8 mouse cellular contexts compared by ENCODE assay signal in the genomic region with DNA sequence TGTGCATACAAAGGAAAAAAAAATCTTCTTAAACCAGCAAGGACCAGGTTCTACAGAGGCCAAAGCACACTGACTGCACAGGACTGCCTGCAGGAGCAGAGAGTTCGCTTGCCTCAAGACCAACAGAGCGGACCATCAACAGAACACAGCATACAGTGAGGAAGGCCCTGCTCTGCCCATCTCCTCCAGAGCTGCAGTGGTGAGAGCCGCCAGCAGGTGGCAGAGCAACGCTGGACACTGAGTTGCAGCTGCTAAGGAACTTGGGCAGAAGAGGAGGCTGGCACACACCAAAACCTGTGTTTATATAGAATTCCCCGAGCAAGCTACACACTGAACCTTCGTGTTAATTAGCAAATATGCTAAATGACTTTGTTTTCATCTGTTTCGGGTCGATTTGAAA. TPM values are rescaled to one million over a fixed set of nuclear protein-coding genes. Genes with fewer than 3 reads are reported as not detected.
A peak's percentile ranks its signal among the peaks of the same experiment; 100 is the strongest.
DNase-seq lines count a peak whose midpoint lies in the region; ATAC-seq and TF ChIP-seq lines count a peak whose summit lies in the region.

No protein-coding gene starts in this region.

- H3K4me2 ChIP-seq in limb, embryonic 11.5 days (ENCODE audit: low read depth, severe bottlenecking), result no peak overlapping the region
- H3K4me2 ChIP-seq in midbrain, embryonic 16.5 days (ENCODE audit: low read length), result no peak overlapping the region

- peaks cover 3% of the 10 kb centered on the region; the same call in 1 of the 2 replicates for H3K36me3 ChIP-seq in limb, embryonic 11.5 days (ENCODE audit: control insufficient read depth, insufficient read depth, low read length)
- peaks cover 3% of the 10 kb centered on the region; the same call in 1 of the 2 replicates for H3K36me3 ChIP-seq in midbrain, embryonic 16.5 days (ENCODE audit: control insufficient read depth, insufficient read depth, low read length)
- no peaks in the 10 kb centered on the region for H3K36me3 ChIP-seq in spleen, adult 2 months (ENCODE audit: control insufficient read depth, insufficient read depth, low read length)

- WGBS in limb, embryonic 11.5 days, result 29% methylated on average over 8 of the region's 8 CpGs
- WGBS in midbrain, embryonic 16.5 days, result 24% methylated on average over 8 of the region's 8 CpGs
- whole genome bisulfite sequencing in spleen, adult 2 months, result 35% methylated on average over 8 of the region's 8 CpGs

- peak; percentile 85 for DNase-seq in 3T3-L1 (ENCODE audit: low read depth, low spot score)
- DNase-seq in adrenal gland, adult 8-10 months, result peak; percentile 57
- peak; percentile 64 for DNase-seq in embryo, embryonic 11.5 days (ENCODE audit: low read depth, low spot score)
- peak; percentile 75 to 80 for DNase-seq in gastrocnemius, postnatal 4 days (ENCODE audit: low spot score in 2 of 2)
- DNase-seq in kidney, adult 9 months, result peak; percentile 84
- DNase-seq in limb, embryonic 11.5 days (ENCODE audit: low spot score), result peak; percentile 91
- DNase-seq in spleen, adult 2 months (ENCODE audit: low read depth in 1 of 2, low spot score in 2 of 2), result peak; percentile 12 to 76

- TF ChIP-seq POLR2A in spleen, adult 2 months (IDR thresholded peaks at IDR 0.05; ENCODE audit: low read depth, low read length), result no peak

- 0 out of 2 replicates have a peak, but pooled peaks have one; percentile 47 for ATAC-seq in limb, embryonic 11.5 days (ENCODE audit: insufficient number of reproducible peaks, low FRiP score, low TSS enrichment, low read depth)
- ATAC-seq in midbrain, embryonic 16.5 days, result peak; percentile 76

- no peak overlapping the region for H3K9ac ChIP-seq in limb, embryonic 11.5 days (ENCODE audit: low read length)
- H3K9ac ChIP-seq in midbrain, embryonic 16.5 days (ENCODE audit: low read depth, low read length), result no peak overlapping the region

- H3K4me1 ChIP-seq in limb, embryonic 11.5 days (ENCODE audit: control insufficient read depth, insufficient read depth, low read length), result no peaks in the 10 kb centered on the region
- H3K4me1 ChIP-seq in midbrain, embryonic 16.5 days (ENCODE audit: control insufficient read depth, insufficient read depth, low read length), result no peaks in the 10 kb centered on the region
- H3K4me1 ChIP-seq in spleen, adult 2 months (ENCODE audit: control insufficient read depth, insufficient read depth, insufficient read length), result no peaks in the 10 kb centered on the region

- H3K27me3 ChIP-seq in limb, embryonic 11.5 days (ENCODE audit: control insufficient read depth, insufficient read depth, low read length), result no peaks in the 10 kb centered on the region
- no peaks in the 10 kb centered on the region for H3K27me3 ChIP-seq in midbrain, embryonic 16.5 days (ENCODE audit: control insufficient read depth, insufficient read depth, low read depth, low read length)
- no peaks in the 10 kb centered on the region for H3K27me3 ChIP-seq in spleen, adult 2 months (ENCODE audit: control insufficient read depth, insufficient read depth, low read length)

- no peak overlapping the region for H3K4me3 ChIP-seq in limb, embryonic 11.5 days (ENCODE audit: low read depth, low read length)
- no peak overlapping the region for H3K4me3 ChIP-seq in midbrain, embryonic 16.5 days (ENCODE audit: low read depth, low read length)
- H3K4me3 ChIP-seq in spleen, adult 2 months (ENCODE audit: extremely low read depth, insufficient read depth, insufficient read length), result no peak overlapping the region

- TF ChIP-seq CTCF in spleen, adult 2 months (IDR thresholded peaks at IDR 0.05; ENCODE audit: extremely low read depth, insufficient read depth, insufficient read length, insufficient replicate concordance), result peak; percentile 96

- no peak overlapping the region for H3K27ac ChIP-seq in limb, embryonic 11.5 days (replicated peaks; ENCODE audit: low read depth, low read length)
- no peak overlapping the region for H3K27ac ChIP-seq in midbrain, embryonic 16.5 days (ENCODE audit: low read length)
- H3K27ac ChIP-seq in spleen, adult 2 months (ENCODE audit: insufficient read depth, low read length), result no peak overlapping the region

- no peaks in the 10 kb centered on the region for H3K9me3 ChIP-seq in limb, embryonic 11.5 days (ENCODE audit: control insufficient read depth, low read length)
- H3K9me3 ChIP-seq in midbrain, embryonic 16.5 days (replicated peaks; ENCODE audit: control insufficient read depth, low read length, poor library complexity, severe bottlenecking), result no peaks in the 10 kb centered on the region

RNA-seq across cellular contexts. Expression of a gene that starts 42.8 kb away (rescaled TPM):
- 1 to 10 TPM; 1.2 to 2.3 (median 1.5) TPM for total RNA-seq in adrenal gland, adult 8-10 months (2022)
- total RNA-seq in gastrocnemius, postnatal 4 days (2021), result under 1 TPM; 0.27 to 0.29 TPM
- not detected in 2 replicates for polyA plus RNA-seq in limb, embryonic 11.5 days (2014; fragmentation: Nextera tagmentation; extraction: Ambion mirVana)
- polyA plus RNA-seq in midbrain, embryonic 16.5 days (2015; fragmentation: Nextera tagmentation; extraction: Ambion mirVana), result not detected in 2 replicates
- polyA plus RNA-seq in spleen, adult 2 months (2012; rRNA removed), result 0.09 and 0.21 TPM in 2 replicates

RNA-seq across cellular contexts. Expression of a gene that starts 45.1 kb away (rescaled TPM):
- not detected for total RNA-seq in adrenal gland, adult 8-10 months (2022)
- total RNA-seq in gastrocnemius, postnatal 4 days (2021), result not detected
- not detected in 2 replicates for polyA plus RNA-seq in limb, embryonic 11.5 days (2014; fragmentation: Nextera tagmentation; extraction: Ambion mirVana)
- not detected in 2 replicates for polyA plus RNA-seq in midbrain, embryonic 16.5 days (2015; fragmentation: Nextera tagmentation; extraction: Ambion mirVana)
- polyA plus RNA-seq in spleen, adult 2 months (2012; rRNA removed), result not detected in 2 replicates
